Mouse (Mus musculus): ENCODE data around the gene Ncoa3.

DNA sequence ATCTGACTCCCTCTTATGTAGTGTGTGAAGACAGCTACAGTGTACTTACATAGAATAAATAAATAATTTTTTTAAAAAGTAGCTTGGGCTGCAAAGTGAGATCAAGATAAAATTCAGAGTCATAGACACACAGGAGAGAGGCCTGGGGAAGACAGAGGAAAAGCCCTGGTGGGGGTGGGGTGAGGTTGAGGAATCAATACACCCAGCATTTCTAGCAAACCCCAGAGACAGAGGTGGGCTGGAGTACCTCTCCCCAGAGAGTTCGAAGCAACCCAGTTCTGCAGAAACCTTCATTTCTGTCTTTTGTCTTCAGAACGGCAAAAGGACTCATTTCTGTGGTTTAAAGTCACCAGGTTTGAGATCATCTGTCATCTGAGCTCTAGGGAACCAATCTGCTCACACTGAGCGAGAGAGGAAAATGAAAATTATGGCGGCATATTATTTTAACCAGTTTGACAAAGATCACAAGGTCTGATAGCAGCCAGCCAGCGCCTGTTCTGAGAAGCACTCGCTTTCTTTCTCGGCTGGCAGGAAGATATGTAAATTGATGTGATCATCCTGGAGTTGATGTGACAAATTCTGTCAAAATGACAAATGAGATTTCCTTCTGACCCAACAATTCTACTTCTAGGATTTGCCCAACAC is 36.2 kb upstream of the Ncoa3 start:
- TF ChIP-seq CTCF (IDR thresholded peaks at IDR 0.05; ENCODE audit: borderline replicate concordance, extremely low read depth, insufficient read depth, insufficient read length): no peak
- TF ChIP-seq POLR2A (IDR thresholded peaks at IDR 0.05; ENCODE audit: borderline replicate concordance, extremely low read depth, insufficient read depth, insufficient read length, poor library complexity, severe bottlenecking): no peak
